Mouse (Mus musculus) brain, embryonic 14.5 days (tissue): ENCODE data around the gene Smo. TPM values are rescaled to one million over a fixed set of nuclear protein-coding genes. Genes with fewer than 3 reads are reported as not detected.

ENCODE experiments used
- DNase-seq: peaks from one replicate; pipeline ENCODE4 v3.0.0-alpha.2; 2011; ENCODE audit warnings: low read depth
- CTCF ChIP-seq: fragments of 200-500 bp; IDR thresholded peaks from 2 replicates; pipeline ENCODE4 v1.5.1; 2012; ENCODE audit warnings: inconsistent platforms, mild to moderate bottlenecking, moderate library complexity, borderline replicate concordance; ENCODE audit not compliant: insufficient read depth, insufficient read length; ENCODE audit errors: extremely low read depth
- POLR2A ChIP-seq: fragments of 200-500 bp; IDR thresholded peaks from 2 replicates; pipeline ENCODE4 v1.6.1; 2012; ENCODE audit warnings: mild to moderate bottlenecking, inconsistent platforms, borderline replicate concordance; ENCODE audit not compliant: poor library complexity, insufficient read depth, insufficient read length, severe bottlenecking; ENCODE audit errors: extremely low read depth
- polyA plus RNA-seq: library from polyadenylated mRNA; depleted of rRNA; stranded (reverse); fragments of >200 nt; gene quantifications from 2 replicates; pipeline ENCODE4 v1.2.3, GENCODE M21; 2012

Gene Smo
- polyA plus RNA-seq, 1 experiment = 37.8 TPM

GRCm38 (mm10) chr6:29767813-29768660 lies 32.7 kb downstream of the Smo start, which contains the start of gene Ahcyl2:
TSS of gene Ahcyl2 (plus strand) at chr6:29768011.
- TF ChIP-seq CTCF (no peak), POLR2A (peak; percentile 65; the same call in 1 of the 2 replicates)
- peak; percentile 99 for DNase-seq

DNA sequence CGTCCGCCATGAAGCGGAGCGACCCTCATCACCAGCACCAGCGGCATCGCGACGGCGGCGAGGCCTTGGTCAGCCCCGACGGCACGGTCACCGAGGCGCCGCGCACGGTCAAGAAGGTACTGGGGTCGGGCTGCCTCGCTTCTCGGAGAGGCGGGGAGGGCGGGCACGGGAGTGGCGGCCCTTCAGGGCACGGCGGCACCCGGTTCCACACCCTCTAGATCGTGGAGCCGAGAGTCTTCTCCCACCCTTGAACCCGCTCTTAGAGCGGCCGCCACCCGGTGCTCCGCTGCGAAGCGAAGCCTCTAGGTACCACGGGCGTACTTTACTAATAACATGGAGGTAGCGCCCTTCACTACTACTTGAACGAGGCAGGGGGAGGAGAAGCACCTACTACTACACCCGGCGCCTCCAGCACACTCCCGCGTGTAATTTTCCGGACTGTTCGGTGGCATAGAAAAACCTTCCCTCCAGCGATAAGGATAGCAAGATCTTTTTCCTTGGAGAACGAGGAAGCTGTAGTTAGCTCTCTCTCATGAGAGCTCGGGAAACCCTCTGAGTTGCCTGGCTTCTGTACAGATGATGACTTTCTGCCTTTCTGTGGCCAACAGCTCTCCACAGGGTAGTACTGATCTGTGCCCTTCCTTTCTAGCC lies 33.6 kb downstream of the Smo start:
- TF ChIP-seq POLR2A (no peak), CTCF (no peak)
- peak; percentile 58 for DNase-seq

GRCm38 (mm10) chr6:29770672-29771321 lies 35.5 kb downstream of the Smo start:
- TF ChIP-seq CTCF = no peak
- TF ChIP-seq POLR2A = no peak

GRCm38 (mm10) chr6:29772236-29772635 lies 36.9 kb downstream of the Smo start:
- TF ChIP-seq POLR2A (no peak), CTCF (no peak)
- no peak for DNase-seq

More at GRCm38 (mm10) chr6:29770672-29771321, 35.5 kb downstream of the Smo start:
- DNase-seq = no peak

DNA sequence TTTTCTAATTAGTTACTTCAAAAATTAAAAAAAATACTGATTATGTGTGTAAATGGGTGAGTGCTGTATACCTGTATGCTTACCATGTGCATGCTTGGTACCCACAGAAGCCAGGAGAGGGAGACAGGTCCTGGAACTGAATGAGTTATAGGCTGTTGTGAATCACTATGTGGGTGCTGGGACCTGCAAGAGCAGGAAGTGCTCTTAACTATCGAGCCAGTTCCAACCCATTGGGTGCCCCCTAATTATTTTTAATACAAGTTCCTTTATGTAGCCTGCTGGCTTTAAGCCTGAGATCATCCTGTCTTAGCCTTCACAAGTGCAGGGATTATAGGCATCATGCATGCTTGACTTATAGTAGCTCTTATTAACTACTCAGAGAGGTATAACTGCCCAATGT lies 38.9 kb downstream of the Smo start:
- no peak for TF ChIP-seq CTCF
- TF ChIP-seq POLR2A = no peak
- no peak for DNase-seq

DNA sequence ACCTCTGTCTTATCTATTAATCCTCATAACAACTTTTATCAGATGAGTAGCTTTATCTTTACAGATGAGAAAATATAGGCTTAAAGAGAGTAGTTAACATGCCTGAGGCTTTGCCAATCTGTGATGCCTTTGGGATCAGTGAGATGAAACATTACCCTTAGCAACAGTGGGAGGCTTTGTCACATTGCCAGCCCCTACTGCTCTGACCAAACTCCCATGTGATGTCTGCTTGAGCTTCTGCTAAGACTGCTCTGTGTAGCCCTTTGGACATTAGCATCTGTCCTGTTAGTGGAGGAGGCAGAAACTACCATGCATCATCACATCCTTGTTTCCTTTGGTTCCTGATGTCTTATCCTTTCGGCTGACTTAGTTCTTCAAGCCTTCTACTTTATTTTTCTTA lies 40.3 kb downstream of the Smo start:
- peak; percentile 45 for DNase-seq
- no peak for TF ChIP-seq POLR2A
- TF ChIP-seq CTCF = no peak

DNA sequence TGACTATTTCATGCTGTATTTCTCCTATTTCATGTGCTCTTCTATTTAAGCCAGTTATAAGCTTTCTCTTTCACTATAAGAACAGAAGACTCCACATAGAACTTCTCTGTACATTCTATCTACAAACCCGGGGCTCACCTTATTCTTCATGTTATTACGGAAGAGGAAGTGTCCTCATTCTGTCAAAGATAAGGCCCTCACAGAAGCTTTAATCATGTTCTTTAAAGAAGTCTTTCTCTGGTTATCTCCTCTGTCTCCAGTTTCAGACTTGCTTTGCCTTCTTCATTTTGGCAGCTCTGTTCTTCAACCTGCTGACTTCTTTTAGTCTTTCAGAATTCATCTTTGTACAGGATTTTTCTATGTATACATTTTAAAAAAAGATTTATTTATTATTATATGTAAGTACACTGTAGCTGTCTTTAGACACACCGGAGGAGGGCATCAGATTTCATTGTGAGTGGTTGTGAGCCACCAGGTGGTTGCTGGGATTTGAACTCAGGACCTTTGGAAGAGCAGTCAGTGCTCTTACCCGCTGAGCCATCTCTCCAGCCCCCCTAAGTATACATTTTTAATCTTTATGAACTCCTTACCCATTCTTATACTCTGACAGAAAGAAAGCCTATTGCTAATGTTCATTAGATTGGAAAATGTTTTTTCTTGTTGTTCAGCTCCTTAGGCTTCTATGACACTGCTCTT lies 41.4 kb downstream of the Smo start:
- no peak for TF ChIP-seq CTCF
- TF ChIP-seq POLR2A = no peak
- no peak for DNase-seq

DNA sequence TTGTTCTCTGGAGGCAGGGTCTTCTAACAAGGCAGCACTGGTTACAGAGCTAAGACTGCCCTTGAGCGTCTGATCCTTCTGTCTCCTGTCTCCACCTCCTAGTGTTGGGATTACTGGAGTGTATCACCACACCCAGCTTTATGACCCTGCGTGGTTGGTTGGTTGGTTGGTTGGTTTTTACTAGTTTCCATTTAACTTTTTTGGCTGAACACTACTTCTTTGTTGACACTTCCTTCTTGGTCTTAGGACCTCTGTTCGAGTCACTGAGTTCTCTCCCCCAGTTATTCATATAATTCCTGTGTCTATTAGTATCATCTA lies 41.9 kb downstream of the Smo start:
- no peak for TF ChIP-seq CTCF
- no peak for TF ChIP-seq POLR2A
- no peak for DNase-seq

- no peak for DNase-seq
- no peak for TF ChIP-seq CTCF
- no peak for TF ChIP-seq POLR2A
Observed at GRCm38 (mm10) chr6:29780082-29780481, 44.8 kb downstream of the Smo start.

- DNase-seq = no peak
- no peak for TF ChIP-seq POLR2A
- no peak for TF ChIP-seq CTCF
Observed at GRCm38 (mm10) chr6:29780571-29780970, 45.3 kb downstream of the Smo start.

DNA sequence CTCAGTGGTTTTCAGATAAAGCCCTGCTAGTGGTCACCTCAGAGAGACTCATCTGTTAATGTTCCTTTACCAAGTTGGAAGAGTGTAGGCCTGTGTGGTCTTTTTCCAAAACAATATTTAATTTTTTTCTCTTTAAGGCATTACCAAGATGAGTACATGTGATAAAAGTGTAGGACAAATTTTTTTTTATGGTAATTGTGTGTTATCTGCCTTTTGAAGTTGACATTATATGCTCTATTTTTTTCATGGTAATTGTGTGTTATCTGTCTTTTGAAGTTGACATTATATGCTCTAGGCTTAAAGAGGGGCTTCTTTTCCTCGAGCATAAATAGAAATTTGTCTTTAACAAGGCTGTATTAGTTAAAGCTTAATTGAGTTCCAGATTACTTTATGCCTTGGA lies 46.9 kb downstream of the Smo start:
- DNase-seq = no peak
- TF ChIP-seq POLR2A (no peak), CTCF (no peak)

DNA sequence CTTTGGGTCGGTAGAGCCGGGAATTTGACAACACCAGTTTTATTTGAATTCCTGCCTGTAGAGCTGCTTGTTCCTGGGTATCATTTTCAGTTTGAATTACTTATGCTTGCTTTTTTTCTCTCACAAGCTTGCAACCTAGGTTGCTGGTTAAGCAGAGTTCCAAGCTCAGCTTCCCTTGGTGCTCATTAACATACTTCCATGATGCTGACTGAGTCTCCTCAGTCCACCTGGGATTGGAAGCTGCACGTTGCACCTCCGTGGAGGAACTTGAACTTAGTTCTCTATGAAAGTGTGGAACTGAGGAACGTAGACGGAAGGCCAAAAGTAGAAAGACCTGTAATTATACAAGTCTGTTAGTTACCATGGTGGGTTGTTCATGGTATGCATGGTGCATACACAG lies 48.7 kb downstream of the Smo start:
- no peak for DNase-seq
- no peak for TF ChIP-seq CTCF
- TF ChIP-seq POLR2A = no peak
